Mouse (Mus musculus): ENCODE results near the gene Gabrb3. TPM values are rescaled to one million over a fixed set of nuclear protein-coding genes. Genes with fewer than 3 reads are reported as not detected.

Gabrb3 gene
- total RNA-seq, 2 experiments from 2014 or later = 276 to 305 TPM

DNA sequence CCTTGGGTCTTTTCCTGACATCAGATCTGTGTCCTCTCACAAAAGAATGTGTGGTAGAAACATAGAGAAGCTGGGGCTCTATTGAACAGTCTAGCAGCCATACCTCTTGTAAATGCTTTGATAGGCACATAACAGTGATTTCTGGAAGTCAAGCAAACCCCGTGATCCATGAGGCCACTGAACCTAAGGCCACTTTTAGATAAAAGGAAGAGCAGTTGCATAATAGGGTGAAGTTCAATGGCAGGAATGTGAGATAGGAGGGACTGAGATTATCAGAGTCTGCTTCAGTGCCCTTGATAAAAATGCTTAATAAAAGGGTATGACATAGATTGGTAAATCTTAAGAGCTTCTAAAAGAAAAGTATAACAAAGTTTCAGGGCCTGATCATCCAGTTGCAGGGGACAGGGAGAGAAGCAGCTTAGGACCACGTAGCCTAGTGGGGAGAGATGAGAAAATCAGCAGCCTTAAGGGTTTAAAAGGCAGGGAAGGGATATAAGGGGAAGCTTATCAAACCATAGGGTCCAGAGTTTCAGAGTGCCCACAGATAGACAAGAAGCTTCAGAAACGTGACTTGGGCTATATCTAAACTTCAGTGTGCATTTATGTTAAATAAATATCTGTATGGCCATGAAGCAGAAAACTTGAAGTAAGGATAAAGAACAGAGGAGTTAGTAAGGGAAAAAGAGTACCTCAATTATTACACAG lies 141.4 kb downstream of the Gabrb3 start:
- no peak for DNase-seq (ENCODE audit: low spot score in 2 of 2)
- no peak for TF ChIP-seq CTCF (conservative IDR thresholded peaks at IDR 0.05)
- Histone ChIP-seq H3K4me3 (no peak overlapping the region), H3K27ac (no peak overlapping the region)

GRCm38 (mm10) chr7:57564403-57564802 lies 144.9 kb downstream of the Gabrb3 start:
- Histone ChIP-seq H3K27ac (no peak overlapping the region), H3K4me3 (no peak overlapping the region)
- TF ChIP-seq CTCF (conservative IDR thresholded peaks at IDR 0.05) = no peak
- DNase-seq (ENCODE audit: low spot score in 2 of 2) = no peak

GRCm38 (mm10) chr7:57590451-57591248 lies 171.2 kb downstream of the Gabrb3 start:
- Histone ChIP-seq H3K4me3 (peak overlapping the region; percentile 86), H3K27ac (peak overlapping the region; percentile 98)
- peak; percentile 30 for TF ChIP-seq CTCF (conservative IDR thresholded peaks at IDR 0.05)
- DNase-seq (ENCODE audit: low spot score in 2 of 2) = peak; percentile 69 to 84

DNA sequence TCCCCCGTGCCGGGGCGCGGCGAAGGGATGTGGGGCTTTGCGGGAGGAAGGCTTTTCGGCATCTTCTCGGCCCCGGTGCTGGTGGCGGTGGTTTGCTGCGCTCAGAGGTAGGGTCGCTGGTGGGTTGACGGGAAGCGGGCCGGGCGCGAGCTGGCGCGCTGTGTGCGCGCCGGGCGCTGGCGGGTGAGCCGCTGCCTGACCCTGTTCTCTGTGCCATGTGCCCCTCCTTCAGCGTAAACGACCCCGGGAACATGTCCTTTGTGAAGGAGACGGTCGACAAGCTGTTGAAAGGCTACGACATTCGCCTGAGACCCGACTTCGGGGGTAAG lies 171.7 kb downstream of the Gabrb3 start:
- Histone ChIP-seq H3K27ac (peak overlapping the region; percentile 98), H3K4me3 (peak overlapping the region; percentile 86)
- no peak for DNase-seq (ENCODE audit: low spot score in 2 of 2)
- TF ChIP-seq CTCF (conservative IDR thresholded peaks at IDR 0.05) = no peak

DNA sequence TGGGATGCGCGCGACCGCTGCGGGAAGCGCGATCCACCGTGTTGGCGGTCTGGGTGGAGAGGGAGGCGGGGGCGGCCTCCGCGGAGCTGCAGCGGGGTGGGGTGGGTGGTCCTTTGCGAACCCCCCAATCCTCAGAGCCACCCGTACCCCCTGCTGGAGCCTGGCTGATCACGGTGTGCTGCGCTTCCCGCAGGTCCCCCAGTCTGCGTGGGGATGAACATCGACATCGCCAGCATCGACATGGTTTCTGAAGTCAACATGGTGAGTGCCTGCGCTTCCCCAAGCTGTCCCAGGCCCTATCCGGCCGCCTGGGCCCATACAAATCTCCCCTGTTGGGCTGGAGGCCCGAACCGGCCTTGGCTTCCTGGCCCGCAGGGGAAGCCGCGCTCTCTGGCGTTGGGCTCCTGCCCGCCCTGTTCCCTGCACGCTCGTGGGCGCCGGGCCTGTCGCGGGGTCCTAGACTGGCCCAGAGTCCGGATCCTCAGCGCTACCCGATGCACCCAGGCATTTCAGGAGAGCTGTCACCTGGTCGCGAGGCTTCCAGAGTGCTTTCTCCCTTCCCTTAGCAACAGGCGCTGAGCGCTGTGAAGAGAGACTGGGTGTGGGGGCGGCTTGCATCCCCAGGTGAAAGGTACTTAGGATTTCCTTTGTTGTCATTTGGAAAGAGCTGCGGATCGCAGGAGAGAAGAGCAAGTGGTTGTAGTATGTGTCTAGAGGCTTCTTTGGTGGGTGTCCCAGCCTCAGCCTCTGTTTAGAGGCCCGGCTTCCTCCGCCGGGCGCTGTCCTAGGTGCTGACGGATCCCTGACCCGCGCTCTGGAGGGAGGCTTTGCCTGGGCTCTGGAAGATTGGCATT lies 172.3 kb downstream of the Gabrb3 start:
- peak overlapping the region; percentile 98 for H3K27ac ChIP-seq
- TF ChIP-seq CTCF (conservative IDR thresholded peaks at IDR 0.05) = no peak
- DNase-seq (ENCODE audit: low spot score in 2 of 2) = peak; percentile 16 to 22
- H3K4me3 ChIP-seq = peak overlapping the region; percentile 86

GRCm38 (mm10) chr7:57597341-57597740 lies 177.8 kb downstream of the Gabrb3 start:
- no peak for TF ChIP-seq CTCF (conservative IDR thresholded peaks at IDR 0.05)
- Histone ChIP-seq H3K4me3 (no peak overlapping the region), H3K27ac (peak overlapping the region; percentile 53; the same call in 1 of the 2 replicates)
- DNase-seq (ENCODE audit: low spot score in 2 of 2) = no peak

- no peak for DNase-seq (ENCODE audit: low spot score in 2 of 2)
- no peak for TF ChIP-seq CTCF (conservative IDR thresholded peaks at IDR 0.05)
- peak overlapping the region; percentile 36; the same call in 1 of the 2 replicates for H3K27ac ChIP-seq
- no peak overlapping the region for H3K4me3 ChIP-seq
These were observed 199.2 kb downstream of the Gabrb3 start for GRCm38 (mm10) chr7:57618697-57619096.

- peak; percentile 46 to 52 for DNase-seq (ENCODE audit: low spot score in 2 of 2)
- no peak for TF ChIP-seq CTCF (conservative IDR thresholded peaks at IDR 0.05)
- peak overlapping the region; percentile 44; the same call in 1 of the 2 replicates for H3K27ac ChIP-seq
- no peak overlapping the region for H3K4me3 ChIP-seq
These were observed 200.5 kb downstream of the Gabrb3 start for GRCm38 (mm10) chr7:57620036-57620435.

DNA sequence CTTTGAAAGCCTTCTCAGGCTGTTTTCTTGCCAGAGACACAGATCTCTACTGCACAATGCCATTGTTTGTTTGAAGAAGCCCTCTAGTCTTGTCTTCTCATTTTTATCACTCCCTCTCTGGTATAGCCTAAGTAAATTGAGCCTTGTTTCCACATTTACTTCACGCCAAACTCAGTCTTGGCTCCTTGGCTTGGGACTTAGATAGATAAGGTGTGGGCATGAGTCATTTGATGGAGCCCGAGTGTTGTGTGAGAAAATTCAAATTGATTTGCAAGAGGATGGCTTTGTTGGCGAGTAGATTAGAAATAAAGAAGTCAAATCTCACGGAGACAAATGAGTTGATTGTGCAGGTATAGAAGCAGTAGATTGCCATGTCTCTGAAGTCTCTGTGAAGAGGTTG lies 204.2 kb downstream of the Gabrb3 start:
- H3K4me3 ChIP-seq = no peak overlapping the region
- no peak for DNase-seq (ENCODE audit: low spot score in 2 of 2)
- TF ChIP-seq CTCF (conservative IDR thresholded peaks at IDR 0.05) = no peak
- H3K27ac ChIP-seq = peak overlapping the region; percentile 23; the same call in 1 of the 2 replicates

GRCm38 (mm10) chr7:57635026-57635425 lies 215.5 kb downstream of the Gabrb3 start:
- Histone ChIP-seq H3K27ac (peak overlapping the region; percentile 62), H3K4me3 (no peak overlapping the region)
- DNase-seq (ENCODE audit: low spot score in 2 of 2) = peak in 1 of 2 experiments; percentile 27
- TF ChIP-seq CTCF (conservative IDR thresholded peaks at IDR 0.05) = no peak

GRCm38 (mm10) chr7:57635687-57636086 lies 216.2 kb downstream of the Gabrb3 start:
- Histone ChIP-seq H3K4me3 (no peak overlapping the region), H3K27ac (peak overlapping the region; percentile 57; the same call in 1 of the 2 replicates)
- no peak for TF ChIP-seq CTCF (conservative IDR thresholded peaks at IDR 0.05)
- no peak for DNase-seq (ENCODE audit: low spot score in 2 of 2)

GRCm38 (mm10) chr7:57640796-57641195 lies 221.3 kb downstream of the Gabrb3 start:
- Histone ChIP-seq H3K27ac (no peak overlapping the region), H3K4me3 (no peak overlapping the region)
- no peak for DNase-seq (ENCODE audit: low spot score in 2 of 2)
- no peak for TF ChIP-seq CTCF (conservative IDR thresholded peaks at IDR 0.05)

DNA sequence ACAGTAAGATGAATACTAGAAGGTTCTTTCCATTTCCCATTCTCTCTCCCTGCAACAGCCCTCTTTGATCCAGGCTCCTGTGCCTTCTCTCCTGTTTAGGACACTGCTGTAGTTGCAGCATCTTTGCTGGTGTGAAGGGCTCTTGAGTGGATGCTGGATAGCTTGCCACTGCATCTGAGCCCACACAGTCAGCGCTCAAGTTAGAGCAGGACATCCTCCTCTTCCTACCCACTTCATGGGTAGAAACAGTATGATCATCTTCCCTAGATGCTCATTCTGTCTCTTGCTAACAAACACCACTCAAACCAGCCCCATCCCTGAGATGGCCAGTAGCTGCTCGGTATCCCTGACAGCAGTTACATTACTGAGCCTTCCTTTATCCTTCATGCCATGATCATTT lies 227.9 kb downstream of the Gabrb3 start:
- Histone ChIP-seq H3K4me3 (no peak overlapping the region), H3K27ac (peak overlapping the region; percentile 84)
- TF ChIP-seq CTCF (conservative IDR thresholded peaks at IDR 0.05) = no peak
- no peak for DNase-seq (ENCODE audit: low spot score in 2 of 2)
